Mouse (Mus musculus): ENCODE results near the gene Eps8. TPM values are rescaled to one million over a fixed set of nuclear protein-coding genes. Genes with fewer than 3 reads are reported as not detected.

Gene Eps8
- polyA plus RNA-seq (2012; rRNA removed) = 50.2 and 51.9 TPM in 2 replicates

GRCm38 (mm10) chr6:137654776-137655175, at the start of gene Eps8:
Eps8 (minus strand) TSS chr6:137654876.
- 79% methylated on average over 2 of the region's 2 CpGs for WGBS
- H3K4me1 ChIP-seq (ENCODE audit: control insufficient read depth, insufficient read depth, low read length) = peaks cover 4% of the 10 kb centered on the region; the same call in 1 of the 2 replicates
- no peak for TF ChIP-seq CTCF (conservative IDR thresholded peaks at IDR 0.05; ENCODE audit: insufficient read depth, insufficient read length, low read depth, low read length)
- TF ChIP-seq POLR2A (IDR thresholded peaks at IDR 0.05; ENCODE audit: low read depth, low read length) = no peak
- DNase-seq = no peak
- no peak within 1 kb of the TSS for H3K27ac ChIP-seq (ENCODE audit: insufficient read depth, low read depth, low read length)
- H3K27me3 ChIP-seq (replicated peaks; ENCODE audit: control insufficient read depth, insufficient read depth, low read length) = no peaks in the 10 kb centered on the region
- no peaks in the 10 kb centered on the region for H3K36me3 ChIP-seq (ENCODE audit: control insufficient read depth, insufficient read depth, low read length)
- no peak within 1 kb of the TSS for H3K4me3 ChIP-seq (ENCODE audit: insufficient read depth, low read depth, low read length)

GRCm38 (mm10) chr6:137703431-137703830, 48.8 kb upstream of the Eps8 start:
- TF ChIP-seq POLR2A (IDR thresholded peaks at IDR 0.05; ENCODE audit: low read depth, low read length) = no peak
- H3K27me3 ChIP-seq (replicated peaks; ENCODE audit: control insufficient read depth, insufficient read depth, low read length) = no peaks in the 10 kb centered on the region
- no peak overlapping the region for H3K4me3 ChIP-seq (ENCODE audit: insufficient read depth, low read depth, low read length)
- no peaks in the 10 kb centered on the region for H3K36me3 ChIP-seq (ENCODE audit: control insufficient read depth, insufficient read depth, low read length)
- no peak for DNase-seq
- H3K4me1 ChIP-seq (ENCODE audit: control insufficient read depth, insufficient read depth, low read length) = no peaks in the 10 kb centered on the region
- WGBS = 90% methylated on average over 7 of the region's 7 CpGs
- no peak overlapping the region for H3K27ac ChIP-seq (ENCODE audit: insufficient read depth, low read depth, low read length)

- no peak overlapping the region for H3K4me3 ChIP-seq (ENCODE audit: insufficient read depth, low read depth, low read length)
- DNase-seq = peak; percentile 58
- no peaks in the 10 kb centered on the region for H3K4me1 ChIP-seq (ENCODE audit: control insufficient read depth, insufficient read depth, low read length)
- TF ChIP-seq POLR2A (IDR thresholded peaks at IDR 0.05; ENCODE audit: low read depth, low read length) (no peak), CTCF (conservative IDR thresholded peaks at IDR 0.05; ENCODE audit: insufficient read depth, insufficient read length, low read depth, low read length) (no peak)
- H3K27ac ChIP-seq (ENCODE audit: insufficient read depth, low read depth, low read length) = no peak overlapping the region
- 60% methylated on average over 4 of the region's 4 CpGs for WGBS
- H3K36me3 ChIP-seq (ENCODE audit: control insufficient read depth, insufficient read depth, low read length) = no peaks in the 10 kb centered on the region
- no peaks in the 10 kb centered on the region for H3K27me3 ChIP-seq (replicated peaks; ENCODE audit: control insufficient read depth, insufficient read depth, low read length)
These were observed 48.2 kb upstream of the Eps8 start for GRCm38 (mm10) chr6:137702918-137703317.

DNA sequence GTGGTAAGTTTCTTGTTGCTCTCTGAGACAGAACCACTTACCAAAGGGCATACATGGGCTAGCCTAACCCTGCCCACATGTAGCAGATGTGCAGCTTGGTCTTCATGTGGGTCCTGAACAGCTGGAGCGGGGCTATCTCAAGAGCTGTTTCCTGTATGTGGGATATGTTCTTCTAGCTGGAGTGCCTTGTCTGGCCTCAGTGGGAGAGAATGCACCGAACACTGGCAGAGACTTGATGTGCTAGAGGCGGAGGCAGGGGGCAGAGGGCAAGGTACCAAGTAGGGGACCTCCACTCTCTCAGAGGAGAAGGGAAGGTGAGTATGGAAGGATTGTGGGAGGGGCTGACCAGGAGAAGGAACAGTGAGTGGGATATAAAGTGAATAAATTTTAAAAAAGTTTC, 47.5 kb upstream of the Eps8 start:
- WGBS = 86% methylated on average over 3 of the region's 3 CpGs
- H3K27ac ChIP-seq (ENCODE audit: insufficient read depth, low read depth, low read length) = no peak overlapping the region
- TF ChIP-seq POLR2A (IDR thresholded peaks at IDR 0.05; ENCODE audit: low read depth, low read length) = no peak
- TF ChIP-seq CTCF (conservative IDR thresholded peaks at IDR 0.05; ENCODE audit: insufficient read depth, insufficient read length, low read depth, low read length) = no peak
- no peaks in the 10 kb centered on the region for H3K27me3 ChIP-seq (replicated peaks; ENCODE audit: control insufficient read depth, insufficient read depth, low read length)
- no peaks in the 10 kb centered on the region for H3K4me1 ChIP-seq (ENCODE audit: control insufficient read depth, insufficient read depth, low read length)
- H3K4me3 ChIP-seq (ENCODE audit: insufficient read depth, low read depth, low read length) = no peak overlapping the region
- no peaks in the 10 kb centered on the region for H3K36me3 ChIP-seq (ENCODE audit: control insufficient read depth, insufficient read depth, low read length)
- DNase-seq = no peak

- 91% methylated on average over 7 of the region's 7 CpGs for WGBS
- Histone ChIP-seq H3K4me3 (ENCODE audit: insufficient read depth, low read depth, low read length) (no peak overlapping the region), H3K4me1 (ENCODE audit: control insufficient read depth, insufficient read depth, low read length) (no peaks in the 10 kb centered on the region), H3K36me3 (ENCODE audit: control insufficient read depth, insufficient read depth, low read length) (no peaks in the 10 kb centered on the region), H3K27ac (ENCODE audit: insufficient read depth, low read depth, low read length) (no peak overlapping the region), H3K27me3 (replicated peaks; ENCODE audit: control insufficient read depth, insufficient read depth, low read length) (no peaks in the 10 kb centered on the region)
- TF ChIP-seq CTCF (conservative IDR thresholded peaks at IDR 0.05; ENCODE audit: insufficient read depth, insufficient read length, low read depth, low read length) = no peak
- no peak for TF ChIP-seq POLR2A (IDR thresholded peaks at IDR 0.05; ENCODE audit: low read depth, low read length)
- DNase-seq = no peak
These were observed 44.8 kb upstream of the Eps8 start for GRCm38 (mm10) chr6:137699434-137699833.

GRCm38 (mm10) chr6:137696445-137697204, 41.9 kb upstream of the Eps8 start:
- WGBS = 76% methylated on average over 8 of the region's 8 CpGs
- Histone ChIP-seq H3K27me3 (replicated peaks; ENCODE audit: control insufficient read depth, insufficient read depth, low read length) (no peaks in the 10 kb centered on the region), H3K4me3 (ENCODE audit: insufficient read depth, low read depth, low read length) (no peak overlapping the region), H3K4me1 (ENCODE audit: control insufficient read depth, insufficient read depth, low read length) (no peaks in the 10 kb centered on the region), H3K36me3 (ENCODE audit: control insufficient read depth, insufficient read depth, low read length) (no peaks in the 10 kb centered on the region), H3K27ac (ENCODE audit: insufficient read depth, low read depth, low read length) (no peak overlapping the region)
- TF ChIP-seq POLR2A (IDR thresholded peaks at IDR 0.05; ENCODE audit: low read depth, low read length) (no peak), CTCF (conservative IDR thresholded peaks at IDR 0.05; ENCODE audit: insufficient read depth, insufficient read length, low read depth, low read length) (no peak)
- no peak for DNase-seq

GRCm38 (mm10) chr6:137695046-137695445, 40.4 kb upstream of the Eps8 start:
- TF ChIP-seq POLR2A (IDR thresholded peaks at IDR 0.05; ENCODE audit: low read depth, low read length) = no peak
- TF ChIP-seq CTCF (conservative IDR thresholded peaks at IDR 0.05; ENCODE audit: insufficient read depth, insufficient read length, low read depth, low read length) = no peak
- Histone ChIP-seq H3K36me3 (ENCODE audit: control insufficient read depth, insufficient read depth, low read length) (no peaks in the 10 kb centered on the region), H3K27me3 (replicated peaks; ENCODE audit: control insufficient read depth, insufficient read depth, low read length) (no peaks in the 10 kb centered on the region), H3K4me3 (ENCODE audit: insufficient read depth, low read depth, low read length) (no peak overlapping the region), H3K4me1 (ENCODE audit: control insufficient read depth, insufficient read depth, low read length) (no peaks in the 10 kb centered on the region), H3K27ac (ENCODE audit: insufficient read depth, low read depth, low read length) (no peak overlapping the region)
- WGBS = 87% methylated on average over 8 of the region's 8 CpGs
- DNase-seq = no peak
